ENCODE assay signal across 20 mouse cellular contexts in genomic region chr10:113705139-113705726, GRCm38 (mm10).
"Had no signal": no experiment of that assay in that cellular context is flagged by ENCODE, and none has a peak within 500 bp of the region (broad histone marks: within the 10 kb centered on the region; RNA-seq: fewer than 3 reads in every experiment).

No protein-coding gene starts in this region.

- H3K9ac ChIP-seq: limb, embryonic 13.5 days; liver, embryonic 12.5 days; liver, embryonic 15.5 days; lung, embryonic 15.5 days; midbrain, embryonic 15.5 days; neural tube, embryonic 12.5 days; neural tube, embryonic 15.5 days had no signal

- H3K4me3 ChIP-seq: layer of hippocampus, adult 2 months; limb, embryonic 10.5 days; limb, embryonic 13.5 days; liver, embryonic 12.5 days; liver, embryonic 15.5 days; lung, embryonic 15.5 days; megakaryocyte, embryonic 14.5 days; midbrain, embryonic 10.5 days; midbrain, embryonic 15.5 days; neural tube, embryonic 12.5 days; neural tube, embryonic 15.5 days had no signal

- DNase-seq: kidney, adult 9 months; kidney, postnatal 14 days; layer of hippocampus, adult 9-11 months; liver; lung, adult 18-20 months; lung, postnatal 10 days; lung, postnatal 36 days; thymus, adult 18-20 months; thymus, postnatal 36 days had no signal

- H3K36me3 ChIP-seq: limb, embryonic 10.5 days; limb, embryonic 13.5 days; liver, embryonic 12.5 days; liver, embryonic 15.5 days; lung, embryonic 15.5 days; midbrain, embryonic 10.5 days; midbrain, embryonic 15.5 days; neural tube, embryonic 12.5 days; neural tube, embryonic 15.5 days had no signal

- H3K27ac ChIP-seq: layer of hippocampus, adult 2 months; limb, embryonic 10.5 days; limb, embryonic 13.5 days; liver, embryonic 12.5 days; liver, embryonic 15.5 days; lung, embryonic 15.5 days; midbrain, embryonic 10.5 days; midbrain, embryonic 15.5 days; neural tube, embryonic 12.5 days; neural tube, embryonic 15.5 days had no signal

- H3K27me3 ChIP-seq: limb, embryonic 13.5 days; liver, embryonic 12.5 days; liver, embryonic 15.5 days; lung, embryonic 15.5 days; megakaryocyte, embryonic 14.5 days; midbrain, embryonic 15.5 days; neural tube, embryonic 12.5 days; neural tube, embryonic 15.5 days had no signal

- H3K4me2 ChIP-seq: limb, embryonic 13.5 days; liver, embryonic 12.5 days; liver, embryonic 15.5 days; lung, embryonic 15.5 days; midbrain, embryonic 15.5 days; neural tube, embryonic 12.5 days; neural tube, embryonic 15.5 days had no signal

- H3K9me3 ChIP-seq: limb, embryonic 10.5 days; limb, embryonic 13.5 days; liver, embryonic 12.5 days; liver, embryonic 15.5 days; lung, embryonic 15.5 days; megakaryocyte, embryonic 14.5 days; midbrain, embryonic 10.5 days; midbrain, embryonic 15.5 days; neural tube, embryonic 12.5 days; neural tube, embryonic 15.5 days had no signal

- H3K4me1 ChIP-seq: limb, embryonic 13.5 days; liver, embryonic 12.5 days; liver, embryonic 15.5 days; lung, embryonic 15.5 days; megakaryocyte, embryonic 14.5 days; midbrain, embryonic 10.5 days; midbrain, embryonic 15.5 days; neural tube, embryonic 12.5 days; neural tube, embryonic 15.5 days had no signal

- ATAC-seq: liver, embryonic 12.5 days; midbrain, embryonic 15.5 days had no signal
